Mouse (Mus musculus): ENCODE data around the gene Ptpdc1.

Gene Ptpdc1

GRCm38 (mm10) chr13:48625433-48626184, at the start of gene Ptpdc1:
Gene Ptpdc1 (minus strand): TSS chr13:48625664.
- DNase-seq (ENCODE audit: extremely low read depth, low read depth): peak; percentile 88

- DNase-seq (ENCODE audit: extremely low read depth, low read depth): no peak
These were observed 49.1 kb upstream of the Ptpdc1 start for GRCm38 (mm10) chr13:48674609-48675008.

- no peak for DNase-seq (ENCODE audit: extremely low read depth, low read depth)
These were observed 46.9 kb upstream of the Ptpdc1 start for GRCm38 (mm10) chr13:48672312-48672840.

- DNase-seq (ENCODE audit: extremely low read depth, low read depth): no peak
These were observed 43.6 kb upstream of the Ptpdc1 start for GRCm38 (mm10) chr13:48668976-48669534.

GRCm38 (mm10) chr13:48668091-48668975, 42.9 kb upstream of the Ptpdc1 start:
- peak; percentile 39 for DNase-seq (ENCODE audit: extremely low read depth, low read depth)

GRCm38 (mm10) chr13:48667461-48667860, 42.0 kb upstream of the Ptpdc1 start:
- DNase-seq (ENCODE audit: extremely low read depth, low read depth): no peak

- DNase-seq (ENCODE audit: extremely low read depth, low read depth): no peak
These were observed 40.5 kb upstream of the Ptpdc1 start for GRCm38 (mm10) chr13:48665656-48666597.

GRCm38 (mm10) chr13:48664916-48665655, 39.6 kb upstream of the Ptpdc1 start:
- no peak for DNase-seq (ENCODE audit: extremely low read depth, low read depth)

GRCm38 (mm10) chr13:48663988-48664339, 38.5 kb upstream of the Ptpdc1 start:
- no peak for DNase-seq (ENCODE audit: extremely low read depth, low read depth)

- DNase-seq (ENCODE audit: extremely low read depth, low read depth): no peak
These were observed 37.9 kb upstream of the Ptpdc1 start for GRCm38 (mm10) chr13:48663211-48663987.

GRCm38 (mm10) chr13:48662431-48663143, 37.1 kb upstream of the Ptpdc1 start, which contains the start of gene Barx1:
Gene Barx1 (plus strand): TSS chr13:48662998.
- no peak for DNase-seq (ENCODE audit: extremely low read depth, low read depth)

GRCm38 (mm10) chr13:48661561-48661960, 36.1 kb upstream of the Ptpdc1 start:
- no peak for DNase-seq (ENCODE audit: extremely low read depth, low read depth)

GRCm38 (mm10) chr13:48660741-48661140, 35.3 kb upstream of the Ptpdc1 start:
- DNase-seq (ENCODE audit: extremely low read depth, low read depth): no peak

- no peak for DNase-seq (ENCODE audit: extremely low read depth, low read depth)
These were observed 34.8 kb upstream of the Ptpdc1 start for GRCm38 (mm10) chr13:48660221-48660734.

- no peak for DNase-seq (ENCODE audit: extremely low read depth, low read depth)
These were observed 34.1 kb upstream of the Ptpdc1 start for GRCm38 (mm10) chr13:48659254-48660220.

- no peak for DNase-seq (ENCODE audit: extremely low read depth, low read depth)
These were observed 33.3 kb upstream of the Ptpdc1 start for GRCm38 (mm10) chr13:48658588-48659253.

- DNase-seq (ENCODE audit: extremely low read depth, low read depth): no peak
These were observed 32.3 kb upstream of the Ptpdc1 start for GRCm38 (mm10) chr13:48657791-48658190.
